ENCODE assay signal across 31 mouse cellular contexts in the genomic region with DNA sequence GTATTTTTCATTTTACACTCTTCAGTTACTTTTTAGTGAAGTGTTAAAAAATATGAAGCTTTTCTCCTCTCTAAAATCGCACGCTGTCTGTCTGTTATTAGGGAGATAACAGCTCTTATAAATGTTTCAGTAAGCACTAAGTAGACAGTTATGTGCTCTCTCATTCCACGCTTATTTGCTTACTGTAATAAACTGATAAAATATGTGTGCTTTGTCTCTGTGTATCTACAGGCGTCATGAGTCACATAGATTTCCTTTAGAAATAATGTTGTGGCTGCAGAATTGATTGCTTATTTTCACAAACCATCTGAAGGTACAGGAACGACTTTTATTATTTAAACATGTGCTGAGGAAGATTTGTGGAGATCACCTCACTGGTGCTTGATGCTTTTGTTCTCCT.
A peak's percentile ranks its signal among the peaks of the same experiment; 100 is the strongest.
DNase-seq lines count a peak whose midpoint lies in the region; ATAC-seq and TF ChIP-seq lines count a peak whose summit lies in the region.
"Had no signal": no experiment of that assay in that cellular context is flagged by ENCODE, and none has a peak within 500 bp of the region (broad histone marks: within the 10 kb centered on the region; RNA-seq: fewer than 3 reads in every experiment).

No protein-coding gene starts in this region.

- no peak for TF ChIP-seq CTCF in intestine, postnatal 0 days (IDR thresholded peaks at IDR 0.05; ENCODE audit: low read depth)
- TF ChIP-seq CTCF in G1E (IDR thresholded peaks at IDR 0.05; ENCODE audit: low read depth, low read length), result no peak

- no peak overlapping the region for H3K27ac ChIP-seq in intestine, postnatal 0 days (ENCODE audit: low read depth, low read length)
- H3K27ac ChIP-seq in intestine, embryonic 15.5 days, result no peak overlapping the region
- H3K27ac ChIP-seq in liver, embryonic 15.5 days (replicated peaks), result peak overlapping the region; percentile 39; the same call in 1 of the 2 replicates
- H3K27ac ChIP-seq: embryonic facial prominence, embryonic 13.5 days; forebrain, embryonic 10.5 days; forebrain, embryonic 15.5 days; left cerebral cortex, adult 2 months; limb, embryonic 13.5 days; midbrain, embryonic 12.5 days; neural tube, embryonic 15.5 days; stomach, embryonic 15.5 days had no signal

- no peaks in the 10 kb centered on the region for H3K27me3 ChIP-seq in intestine, postnatal 0 days (replicated peaks; ENCODE audit: control insufficient read depth, insufficient read depth, low read length)
- no peaks in the 10 kb centered on the region for H3K27me3 ChIP-seq in intestine, embryonic 15.5 days (replicated peaks)
- H3K27me3 ChIP-seq in G1E (ENCODE audit: insufficient read depth, low read length), result no peaks in the 10 kb centered on the region
- H3K27me3 ChIP-seq in liver, embryonic 15.5 days, result no peaks in the 10 kb centered on the region
- H3K27me3 ChIP-seq: embryonic facial prominence, embryonic 13.5 days; forebrain, embryonic 15.5 days; heart, embryonic 12.5 days; limb, embryonic 13.5 days; midbrain, embryonic 12.5 days; neural tube, embryonic 15.5 days; stomach, embryonic 15.5 days had no signal

- no peaks in the 10 kb centered on the region for H3K4me1 ChIP-seq in intestine, postnatal 0 days (replicated peaks; ENCODE audit: control insufficient read depth, insufficient read depth, low read length)
- H3K4me1 ChIP-seq in intestine, embryonic 15.5 days (replicated peaks), result no peaks in the 10 kb centered on the region
- H3K4me1 ChIP-seq in G1E (ENCODE audit: insufficient read depth, low read depth, low read length), result peaks cover 67% of the 10 kb centered on the region
- H3K4me1 ChIP-seq in liver, embryonic 15.5 days (replicated peaks), result peaks cover 20% of the 10 kb centered on the region
- H3K4me1 ChIP-seq: embryonic facial prominence, embryonic 13.5 days; forebrain, embryonic 10.5 days; forebrain, embryonic 15.5 days; limb, embryonic 13.5 days; stomach, embryonic 15.5 days had no signal

- DNase-seq in G1E (ENCODE audit: low spot score), result peak; percentile 20
- peak; percentile 32 for DNase-seq in c-Kit-positive CD71-positive TER-119-positive erythroid progenitor cells, embryonic 14.5 days (ENCODE audit: low spot score)
- DNase-seq in gastrocnemius, postnatal 25 days, result no peak
- no peak for DNase-seq in left cerebral cortex, adult 9 months (ENCODE audit: low spot score in 2 of 2)
- DNase-seq in heart, postnatal 4 days, result no peak
- DNase-seq: adrenal gland, adult 8-10 months; cerebellum, adult 11-12 months; cerebellum, adult 9-11 months; gastrocnemius, postnatal 36 days; heart, adult 18-20 months; heart, postnatal 10 days; kidney, adult 8-10 months; kidney, postnatal 14 days; lung, adult 2 months; lung, postnatal 10 days; right cerebral cortex, postnatal 25 days; thymus, adult 18-20 months; thymus, postnatal 25 days had no signal

- no peak overlapping the region for H3K4me2 ChIP-seq in intestine, postnatal 0 days (replicated peaks; ENCODE audit: low read depth)
- H3K4me2 ChIP-seq in intestine, embryonic 15.5 days (replicated peaks), result no peak overlapping the region
- H3K4me2 ChIP-seq in liver, embryonic 15.5 days, result no peak overlapping the region
- H3K4me2 ChIP-seq: embryonic facial prominence, embryonic 13.5 days; forebrain, embryonic 15.5 days; heart, embryonic 12.5 days; limb, embryonic 13.5 days; midbrain, embryonic 12.5 days; neural tube, embryonic 15.5 days; stomach, embryonic 15.5 days had no signal

- H3K9ac ChIP-seq in intestine, postnatal 0 days (ENCODE audit: low read depth, low read length), result no peak overlapping the region
- H3K9ac ChIP-seq in intestine, embryonic 15.5 days, result no peak overlapping the region
- H3K9ac ChIP-seq in liver, embryonic 15.5 days, result no peak overlapping the region
- H3K9ac ChIP-seq: embryonic facial prominence, embryonic 13.5 days; forebrain, embryonic 15.5 days; heart, embryonic 12.5 days; limb, embryonic 13.5 days; midbrain, embryonic 12.5 days; neural tube, embryonic 15.5 days; stomach, embryonic 15.5 days had no signal

- H3K9me3 ChIP-seq in intestine, postnatal 0 days (ENCODE audit: control insufficient read depth), result no peaks in the 10 kb centered on the region
- H3K9me3 ChIP-seq in intestine, embryonic 15.5 days, result no peaks in the 10 kb centered on the region
- H3K9me3 ChIP-seq in G1E (replicated peaks), result no peaks in the 10 kb centered on the region
- no peaks in the 10 kb centered on the region for H3K9me3 ChIP-seq in liver, embryonic 15.5 days (replicated peaks)
- H3K9me3 ChIP-seq: embryonic facial prominence, embryonic 13.5 days; forebrain, embryonic 10.5 days; forebrain, embryonic 15.5 days; heart, embryonic 12.5 days; limb, embryonic 13.5 days; midbrain, embryonic 12.5 days; neural tube, embryonic 15.5 days; stomach, embryonic 15.5 days had no signal

- H3K36me3 ChIP-seq in intestine, postnatal 0 days (ENCODE audit: control insufficient read depth, insufficient read depth), result peaks cover 11% of the 10 kb centered on the region
- no peaks in the 10 kb centered on the region for H3K36me3 ChIP-seq in intestine, embryonic 15.5 days
- H3K36me3 ChIP-seq in G1E (replicated peaks), result peaks cover 50% of the 10 kb centered on the region
- H3K36me3 ChIP-seq in liver, embryonic 15.5 days (replicated peaks), result no peaks in the 10 kb centered on the region; the same call in 1 of the 2 replicates
- H3K36me3 ChIP-seq: midbrain, embryonic 12.5 days; neural tube, embryonic 15.5 days had no signal

- H3K4me3 ChIP-seq in intestine, postnatal 0 days (ENCODE audit: low read depth, low read length), result no peak overlapping the region
- H3K4me3 ChIP-seq in intestine, embryonic 15.5 days (replicated peaks), result no peak overlapping the region
- peak overlapping the region; percentile 16; the same call in 1 of the 2 replicates for H3K4me3 ChIP-seq in G1E (ENCODE audit: low read depth, low read length)
- no peak overlapping the region for H3K4me3 ChIP-seq in liver, embryonic 15.5 days (replicated peaks)
- H3K4me3 ChIP-seq: embryonic facial prominence, embryonic 13.5 days; forebrain, embryonic 10.5 days; forebrain, embryonic 15.5 days; heart, embryonic 12.5 days; left cerebral cortex, adult 2 months; limb, embryonic 13.5 days; midbrain, embryonic 12.5 days; neural tube, embryonic 15.5 days; stomach, embryonic 15.5 days had no signal

- ATAC-seq in intestine, postnatal 0 days, result 0 out of 2 replicates have a peak, but pooled peaks have one; percentile 43
- ATAC-seq in intestine, embryonic 15.5 days, result no peak
- ATAC-seq in G1E (ENCODE audit: extremely low read depth, insufficient number of reproducible peaks, low FRiP score, poor library complexity, severe bottlenecking), result peak; percentile 76
- ATAC-seq in liver, embryonic 15.5 days (ENCODE audit: insufficient read depth), result peak; percentile 62; the same call in 1 of the 2 replicates
- ATAC-seq: forebrain, embryonic 15.5 days; hindbrain, embryonic 16.5 days had no signal

- 21% methylated on average over 5 of the region's 5 CpGs for WGBS in intestine, postnatal 0 days
- WGBS in intestine, embryonic 15.5 days, result 24% methylated on average over 5 of the region's 5 CpGs
- WGBS in liver, embryonic 15.5 days (ENCODE audit: insufficient replicate concordance), result 19% methylated on average over 5 of the region's 5 CpGs

Comparison
In these comparisons a context has a peak if more than half of its experiments do, and no peak if none do; other contexts are left out.
1. DNase-seq: peak in G1E (single experiment) and c-Kit-positive CD71-positive TER-119-positive erythroid progenitor cells, embryonic 14.5 days (single experiment); none in gastrocnemius, postnatal 25 days (single experiment), left cerebral cortex, adult 9 months (0 of 2) and heart, postnatal 4 days (single experiment).